Mouse (Mus musculus) heart, embryonic 14.5 days (tissue): Measurements from ENCODE around the gene Matn4. TPM values are rescaled to one million over a fixed set of nuclear protein-coding genes. Genes with fewer than 3 reads are reported as not detected.

Source experiments
- ATAC-seq: fragments of 200-750 bp; cut with Nextera tagmentation; 2 replicates; pipeline ENCODE4 v1.8.0; 2017; ENCODE audit warnings: low read depth, moderate TSS enrichment; ENCODE audit not compliant: insufficient number of reproducible peaks, insufficient read depth, low FRiP score
- H3K27ac ChIP-seq, 2 experiments: fragments of 200-500 bp in 1 of 2; fragments of 300-500 bp in 1 of 2; sonication (generic) in 1 of 2; replicated peaks in 1 of 2; 2 replicates each; pipeline ENCODE4 v1.5.1; 2012 to 2014; ENCODE audit warnings: low read depth in 2 of 2, low read length in 2 of 2, control low read depth in 1 of 2, mild to moderate bottlenecking in 1 of 2, mixed read lengths in 1 of 2; ENCODE audit not compliant: control insufficient read depth in 1 of 2, insufficient read depth in 1 of 2
- H3K27me3 ChIP-seq: fragments of 300-500 bp; sonication (generic); 2 replicates; pipeline ENCODE4 v1.6.1; 2014; ENCODE audit warnings: mild to moderate bottlenecking, low read length, control low read depth; ENCODE audit not compliant: control insufficient read depth, insufficient read depth
- H3K36me3 ChIP-seq: fragments of 300-500 bp; sonication (generic); 2 replicates; pipeline ENCODE4 v1.6.1; 2014; ENCODE audit warnings: mild to moderate bottlenecking, control low read depth, low read length, mixed read lengths; ENCODE audit not compliant: control insufficient read depth, insufficient read depth
- H3K4me1 ChIP-seq, 2 experiments: fragments of 200-500 bp in 1 of 2; fragments of 300-500 bp in 1 of 2; sonication (generic) in 1 of 2; 2 replicates each; pipeline ENCODE4 v1.6.1; 2012 to 2014; ENCODE audit warnings: low read length in 2 of 2, control low read depth in 1 of 2, mixed read lengths in 1 of 2; ENCODE audit not compliant: control insufficient read depth in 2 of 2, insufficient read depth in 2 of 2
- H3K4me2 ChIP-seq: fragments of 300-500 bp; sonication (generic); 2 replicates; pipeline ENCODE4 v1.6.1; 2014; ENCODE audit warnings: mild to moderate bottlenecking, low read length
- H3K4me3 ChIP-seq, 2 experiments: fragments of 200-500 bp in 1 of 2; fragments of 300-500 bp in 1 of 2; sonication (generic) in 1 of 2; 2 replicates each; pipeline ENCODE4 v1.5.1; 2012 to 2014; ENCODE audit warnings: low read length in 2 of 2, mild to moderate bottlenecking in 2 of 2, control low read depth in 1 of 2, low read depth in 1 of 2, moderate library complexity in 1 of 2; ENCODE audit not compliant: control insufficient read depth in 1 of 2, insufficient read depth in 1 of 2
- H3K9ac ChIP-seq: fragments of 300-500 bp; sonication (generic); 2 replicates; pipeline ENCODE4 v1.6.1; 2014; ENCODE audit warnings: mild to moderate bottlenecking, low read length
- H3K9me3 ChIP-seq: fragments of 300-500 bp; sonication (generic); 2 replicates; pipeline ENCODE4 v1.6.1; 2016; ENCODE audit warnings: low read length, control low read depth; ENCODE audit not compliant: control insufficient read depth
- WGBS: fragments of 180-500 bp; shearing (Covaris S2); extraction: QIAGEN DNeasy Blood & Tissue Kit; methylation state at CpG from one replicate; pipeline ENCODE4 v1.1.7; 2014; 5-methylcytosine and 5-hydroxymethylcytosine counted together
- polyA plus RNA-seq: library from polyadenylated mRNA; unstranded; fragments of >200 nt; fragmentation: Nextera tagmentation; extraction: Ambion mirVana; gene quantifications from 2 replicates; pipeline ENCODE4 v1.2.1, GENCODE M21; 2014

The Matn4 gene
- polyA plus RNA-seq, 1 experiment from 2014 or later = 0.97 TPM

DNA sequence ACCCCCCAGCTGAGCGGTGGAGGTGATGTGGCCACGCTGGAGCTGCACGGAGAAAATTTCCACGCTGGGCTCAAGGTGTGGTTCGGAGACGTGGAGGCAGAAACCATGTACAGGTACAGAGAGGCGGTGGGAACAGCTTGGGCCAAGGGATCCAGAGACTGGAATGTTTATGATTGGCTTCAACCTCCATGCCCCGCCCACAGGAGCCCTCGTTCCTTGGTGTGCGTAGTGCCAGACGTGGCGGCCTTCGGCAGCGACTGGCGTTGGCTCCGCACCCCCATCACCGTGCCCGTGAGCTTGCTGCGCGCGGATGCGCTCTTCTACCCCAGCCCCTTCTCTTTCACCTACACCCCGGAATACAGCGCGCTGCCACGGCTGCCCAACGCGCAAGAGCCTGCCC is 9.2 kb upstream of the Matn4 start:
- H3K9ac ChIP-seq = peak overlapping the region; percentile 34; the same call in 1 of the 2 replicates
- peak overlapping the region in 1 of 2 experiments; percentile 17; a peak in 1 of 4 replicates for H3K4me3 ChIP-seq
- WGBS = 21% methylated on average over 28 of the region's 28 CpGs
- peak overlapping the region; percentile 56 for H3K4me2 ChIP-seq
- H3K4me1 ChIP-seq = peaks cover 4 to 8% of the 10 kb centered on the region in 2 experiments; a peak in 2 of 4 replicates
- H3K27me3 ChIP-seq = peaks cover 37% of the 10 kb centered on the region
- H3K9me3 ChIP-seq = no peaks in the 10 kb centered on the region
- H3K36me3 ChIP-seq = no peaks in the 10 kb centered on the region
- H3K27ac ChIP-seq = no peak overlapping the region
- no peak for ATAC-seq

DNA sequence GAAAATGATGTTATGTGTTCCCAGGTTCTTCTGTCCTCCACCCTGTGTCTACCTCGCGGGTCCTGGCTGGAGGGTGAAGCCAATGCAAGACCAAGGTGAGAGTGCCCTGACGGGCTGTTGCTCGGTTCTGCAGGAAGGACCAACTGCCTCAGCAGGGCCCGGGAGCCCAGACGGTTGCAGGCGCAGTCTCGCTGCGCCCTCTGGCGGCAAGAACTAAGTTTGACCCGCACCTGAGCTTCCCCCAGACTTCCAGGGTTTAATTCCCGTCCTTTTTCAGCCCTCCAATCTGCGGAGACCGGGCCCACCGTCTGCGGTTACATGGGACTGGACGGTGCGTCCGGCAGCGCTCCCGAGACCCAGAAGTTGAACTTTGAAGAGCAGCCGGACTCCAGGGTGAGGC is 2.7 kb upstream of the Matn4 start:
- under 1% methylated on average over 22 of the region's 22 CpGs for WGBS
- Histone ChIP-seq H3K9ac (no peak overlapping the region), H3K27me3 (peaks cover 86% of the 10 kb centered on the region), H3K4me1 (peaks cover 5 to 18% of the 10 kb centered on the region in 2 experiments; a peak in 3 of 4 replicates), H3K36me3 (no peaks in the 10 kb centered on the region), H3K4me3 (no peak overlapping the region), H3K9me3 (no peaks in the 10 kb centered on the region), H3K27ac (no peak overlapping the region), H3K4me2 (peak overlapping the region; percentile 39)
- ATAC-seq = no peak

DNA sequence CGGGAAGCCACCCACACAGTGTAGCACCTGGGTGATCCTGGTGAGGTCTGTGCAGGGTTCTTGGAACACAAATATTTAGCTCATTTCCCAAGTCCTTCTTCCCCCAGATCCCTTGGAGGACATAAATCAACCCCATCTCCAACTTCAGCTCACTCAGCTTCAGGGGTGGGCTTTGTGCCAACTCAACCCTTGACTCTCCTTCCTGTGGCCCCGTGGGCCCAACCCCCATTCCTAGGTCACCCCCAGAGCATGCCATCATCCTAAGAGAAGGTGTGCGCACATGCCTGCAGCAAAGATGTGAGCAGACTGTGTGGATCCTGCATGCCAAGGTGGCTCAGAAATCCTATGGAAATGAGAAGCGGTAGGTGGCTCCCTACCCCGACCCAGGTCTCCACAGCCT is 559 bp upstream of the Matn4 start:
- WGBS = 43% methylated on average over 5 of the region's 5 CpGs
- H3K9me3 ChIP-seq = no peaks in the 10 kb centered on the region
- H3K4me1 ChIP-seq = peaks cover 10 to 24% of the 10 kb centered on the region in 2 experiments; a peak in 3 of 4 replicates
- H3K36me3 ChIP-seq = no peaks in the 10 kb centered on the region
- no peak overlapping the region for H3K4me3 ChIP-seq
- no peak overlapping the region for H3K4me2 ChIP-seq
- H3K27ac ChIP-seq = no peak overlapping the region
- no peak for ATAC-seq
- peaks cover 100% of the 10 kb centered on the region for H3K27me3 ChIP-seq
- H3K9ac ChIP-seq = no peak overlapping the region

DNA sequence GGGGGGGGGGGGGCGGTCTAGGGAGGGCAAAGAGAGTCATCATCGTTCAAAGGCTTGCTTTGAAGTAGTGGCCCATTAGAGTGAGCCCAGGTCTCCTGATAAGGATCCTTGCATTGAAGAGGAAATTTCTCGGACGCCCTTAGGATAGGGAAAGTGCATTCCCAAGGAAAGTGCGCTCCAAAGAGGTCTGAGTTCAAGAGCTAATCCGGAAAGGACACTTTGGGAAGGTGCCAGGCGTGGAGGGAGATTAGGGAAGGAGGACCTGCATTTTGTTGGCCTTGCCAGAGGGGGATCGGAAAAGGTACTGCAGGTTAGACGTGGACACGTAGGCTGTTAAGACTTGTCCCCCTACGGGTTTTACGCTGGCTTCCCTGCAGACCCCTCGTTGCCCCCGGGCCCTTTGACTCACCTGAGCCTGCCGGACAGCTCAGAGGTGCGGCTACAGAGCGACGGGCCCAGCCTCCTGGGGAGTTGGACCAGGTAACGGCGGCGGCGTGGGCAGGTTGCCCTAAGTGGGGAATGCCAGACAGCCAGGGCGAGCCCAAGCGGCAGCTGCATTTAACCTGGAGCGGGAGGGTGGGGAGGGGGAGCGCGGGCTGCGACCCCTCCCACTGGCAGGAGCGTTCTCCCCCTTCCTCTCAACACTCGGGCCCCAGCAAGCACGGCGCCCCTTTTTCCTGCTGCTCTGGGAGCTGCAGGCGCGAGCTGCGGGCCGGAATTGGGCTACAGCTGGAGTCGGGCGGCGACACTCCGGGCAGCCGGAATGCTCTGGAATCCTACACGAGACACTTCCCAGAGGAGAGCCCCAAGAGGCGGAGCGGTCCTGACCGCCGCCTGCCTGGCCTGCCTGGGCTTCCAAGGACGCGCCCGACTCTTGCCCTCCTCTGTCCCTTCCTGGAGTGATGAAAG is 624 bp downstream of the Matn4 start:
- whole genome bisulfite sequencing = 2% methylated on average over 47 of the region's 49 CpGs
- peak overlapping the region; percentile 49; the same call in 1 of the 2 replicates for H3K9ac ChIP-seq
- ATAC-seq = no peak

DNA sequence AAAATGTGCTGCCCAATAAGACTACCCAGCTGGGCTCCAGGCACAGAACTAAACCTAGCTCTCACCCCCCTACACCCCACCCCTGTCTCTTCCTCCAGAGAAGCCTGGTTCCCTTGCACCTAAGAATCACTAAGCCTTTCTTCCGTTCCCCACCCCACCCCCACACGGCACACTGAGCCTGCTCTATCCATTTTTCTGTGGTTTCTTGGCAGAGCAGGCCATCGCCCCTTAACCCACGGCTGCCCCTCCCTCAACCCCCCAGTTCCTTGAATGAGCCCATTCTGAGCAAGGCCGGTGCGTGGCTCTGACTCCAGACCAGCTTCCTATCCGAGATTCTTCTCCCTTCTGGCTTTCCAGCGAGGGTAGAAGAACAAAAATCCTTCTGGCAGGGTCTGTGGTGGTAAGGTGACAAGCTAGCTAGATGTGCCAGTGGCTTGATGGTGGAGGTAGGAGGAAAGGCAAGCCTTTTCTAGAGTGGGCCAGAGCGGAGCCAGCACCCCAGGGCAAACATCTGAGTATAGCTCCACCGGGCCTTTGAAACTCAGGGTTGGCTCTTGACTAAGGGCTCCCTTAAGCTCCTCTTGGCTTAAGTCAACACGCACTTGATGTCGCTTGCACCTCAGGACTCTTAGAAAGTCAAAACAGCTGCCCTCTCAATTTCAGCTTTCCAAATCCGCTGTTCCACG is 1.4 kb downstream of the Matn4 start:
- no peaks in the 10 kb centered on the region for H3K36me3 ChIP-seq
- peak overlapping the region in 1 of 2 experiments; percentile 41; a peak in 1 of 4 replicates for H3K4me3 ChIP-seq
- no peak overlapping the region for H3K9ac ChIP-seq
- WGBS = 12% methylated on average over 14 of the region's 14 CpGs
- no peaks in the 10 kb centered on the region for H3K9me3 ChIP-seq
- no peak overlapping the region for H3K27ac ChIP-seq
- ATAC-seq = no peak
- H3K27me3 ChIP-seq = peaks cover 99% of the 10 kb centered on the region
- H3K4me2 ChIP-seq = peak overlapping the region; percentile 73
- H3K4me1 ChIP-seq = peaks cover 11 to 26% of the 10 kb centered on the region in 2 experiments; a peak in 3 of 4 replicates

More for the DNA sequence above, 624 bp downstream of the Matn4 start:
- no peak overlapping the region for H3K27ac ChIP-seq
- no peaks in the 10 kb centered on the region for H3K36me3 ChIP-seq
- H3K4me1 ChIP-seq = peaks cover 11 to 26% of the 10 kb centered on the region in 2 experiments; a peak in 3 of 4 replicates
- peak overlapping the region; percentile 37 to 41 for H3K4me3 ChIP-seq
- H3K9me3 ChIP-seq = no peaks in the 10 kb centered on the region
- peak overlapping the region; percentile 73 for H3K4me2 ChIP-seq
- H3K27me3 ChIP-seq = peaks cover 100% of the 10 kb centered on the region

DNA sequence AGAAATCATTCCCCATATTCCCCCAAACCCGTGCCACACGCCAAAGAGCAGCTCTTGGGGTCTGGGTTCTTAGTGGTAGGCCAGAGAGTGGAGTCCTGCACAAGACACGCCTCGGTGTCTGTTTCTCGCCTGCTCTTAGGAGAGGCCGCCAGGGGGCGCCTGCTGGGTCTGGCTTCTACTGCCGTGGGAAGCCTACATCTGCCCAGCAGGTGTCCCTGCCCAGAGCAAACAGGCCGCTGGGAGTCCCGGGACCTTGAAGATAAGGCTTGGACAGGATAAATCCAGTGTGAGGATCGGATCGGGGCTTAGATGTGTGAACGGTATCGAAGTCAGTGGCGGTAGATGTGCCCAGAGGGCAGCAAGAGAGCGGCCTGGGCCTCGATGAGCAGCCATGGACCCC is 2.1 kb downstream of the Matn4 start, which contains the start of gene Rbpjl:
Gene Rbpjl (plus strand): TSS at position 236 of the 400 bp plus-strand sequence.
- 5% methylated on average over 17 of the region's 17 CpGs for WGBS
- no peak for ATAC-seq

DNA sequence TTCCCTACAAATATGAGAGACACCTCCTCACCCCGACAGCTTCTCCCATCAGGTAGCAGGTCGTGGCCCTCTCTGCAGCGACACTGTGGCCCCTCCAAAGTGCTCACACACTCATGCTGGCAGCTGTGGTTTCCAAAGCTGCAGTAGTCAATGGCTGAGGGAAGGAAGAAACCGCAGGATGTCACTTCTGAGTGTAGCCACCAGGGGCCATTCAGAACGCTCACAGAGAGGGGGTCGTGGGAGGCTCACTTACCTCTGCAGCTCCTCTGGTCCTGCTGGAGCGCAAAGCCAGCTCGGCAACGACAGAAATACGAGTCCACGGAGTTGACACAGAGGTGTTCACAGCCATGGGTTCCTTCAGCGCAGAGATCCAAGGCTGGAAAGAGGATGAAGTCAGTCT is 8.0 kb downstream of the Matn4 start:
- no peak overlapping the region for H3K27ac ChIP-seq
- no peak overlapping the region for H3K4me3 ChIP-seq
- ATAC-seq = no peak
- peaks cover 38% of the 10 kb centered on the region for H3K27me3 ChIP-seq
- WGBS = 62% methylated on average over 12 of the region's 12 CpGs
- no peak overlapping the region for H3K9ac ChIP-seq
- no peaks in the 10 kb centered on the region for H3K36me3 ChIP-seq
- H3K9me3 ChIP-seq = peaks cover 7% of the 10 kb centered on the region; the same call in 1 of the 2 replicates
- H3K4me2 ChIP-seq = no peak overlapping the region
- peaks cover 5 to 9% of the 10 kb centered on the region in 2 experiments; a peak in 2 of 4 replicates for H3K4me1 ChIP-seq

More for the DNA sequence above, 2.1 kb downstream of the Matn4 start, which contains the start of gene Rbpjl:
- Histone ChIP-seq H3K4me3 (peak within 1 kb of the TSS in 1 of 2 experiments; percentile 41; a peak in 1 of 4 replicates), H3K4me1 (peaks cover 10 to 22% of the 10 kb centered on the region in 2 experiments; a peak in 3 of 4 replicates), H3K36me3 (no peaks in the 10 kb centered on the region), H3K9me3 (no peaks in the 10 kb centered on the region), H3K27ac (no peak within 1 kb of the TSS), H3K4me2 (peak within 1 kb of the TSS; percentile 73), H3K9ac (0 out of 2 replicates have a peak within 1 kb of the TSS, but pooled peaks have one; percentile 49), H3K27me3 (peaks cover 93% of the 10 kb centered on the region)
